Mouse (Mus musculus) embryonic facial prominence, embryonic 14.5 days (tissue): ENCODE measurements around the gene Fam207a. TPM values are rescaled to one million over a fixed set of nuclear protein-coding genes. Genes with fewer than 3 reads are reported as not detected.

ENCODE experiments used
- ATAC-seq: fragments of 200-750 bp; cut with Nextera tagmentation; 2 replicates; pipeline ENCODE4 v1.8.0; 2017; ENCODE audit warnings: low read depth, moderate number of reproducible peaks, moderate TSS enrichment
- DNase-seq: peaks from one replicate; pipeline ENCODE4 v3.0.0-alpha.2; 2015; ENCODE audit warnings: low spot score
- H3K27ac ChIP-seq: fragments of 300-500 bp; sonication (generic); replicated peaks from 2 replicates; pipeline ENCODE4 v1.5.1; 2014; ENCODE audit warnings: low read depth, mild to moderate bottlenecking, low read length, moderate library complexity
- H3K27me3 ChIP-seq: fragments of 300-500 bp; sonication (generic); replicated peaks from 2 replicates; pipeline ENCODE4 v1.6.1; 2014; ENCODE audit warnings: low read length; ENCODE audit not compliant: control insufficient read depth, insufficient read depth
- H3K36me3 ChIP-seq: fragments of 300-500 bp; sonication (generic); 2 replicates; pipeline ENCODE4 v1.6.1; 2014; ENCODE audit warnings: low read length, mixed read lengths; ENCODE audit not compliant: control insufficient read depth, insufficient read depth
- H3K4me1 ChIP-seq: fragments of 300-500 bp; sonication (generic); 2 replicates; pipeline ENCODE4 v1.6.1; 2014; ENCODE audit warnings: antibody characterized with exemption, low read length; ENCODE audit not compliant: control insufficient read depth, insufficient read depth
- H3K4me2 ChIP-seq: fragments of 300-500 bp; sonication (generic); 2 replicates; pipeline ENCODE4 v1.6.1; 2014; ENCODE audit warnings: low read depth, mild to moderate bottlenecking, low read length, moderate library complexity, mixed read lengths
- H3K4me3 ChIP-seq: fragments of 300-500 bp; sonication (generic); 2 replicates; pipeline ENCODE4 v1.5.1; 2014; ENCODE audit warnings: low read depth, mild to moderate bottlenecking, low read length
- H3K9ac ChIP-seq: fragments of 300-500 bp; sonication (generic); 2 replicates; pipeline ENCODE4 v1.6.1; 2014; ENCODE audit warnings: low read depth, mild to moderate bottlenecking, low read length, moderate library complexity, mixed read lengths
- H3K9me3 ChIP-seq: fragments of 300-500 bp; sonication (generic); 2 replicates; pipeline ENCODE4 v1.6.1; 2016; ENCODE audit warnings: low read length; ENCODE audit not compliant: control insufficient read depth
- WGBS: fragments of 180-500 bp; shearing (Covaris S2); extraction: QIAGEN DNeasy Blood & Tissue Kit; methylation state at CpG from one replicate; pipeline ENCODE4 v1.1.7; 2014; 5-methylcytosine and 5-hydroxymethylcytosine counted together
- polyA plus RNA-seq: library from polyadenylated mRNA; unstranded; fragments of >200 nt; fragmentation: Nextera tagmentation; extraction: Ambion mirVana; gene quantifications from 2 replicates; pipeline ENCODE4 v1.2.1, GENCODE M21; 2014

Fam207a gene
- polyA plus RNA-seq, 1 experiment from 2014 or later = 34.2 TPM

DNA sequence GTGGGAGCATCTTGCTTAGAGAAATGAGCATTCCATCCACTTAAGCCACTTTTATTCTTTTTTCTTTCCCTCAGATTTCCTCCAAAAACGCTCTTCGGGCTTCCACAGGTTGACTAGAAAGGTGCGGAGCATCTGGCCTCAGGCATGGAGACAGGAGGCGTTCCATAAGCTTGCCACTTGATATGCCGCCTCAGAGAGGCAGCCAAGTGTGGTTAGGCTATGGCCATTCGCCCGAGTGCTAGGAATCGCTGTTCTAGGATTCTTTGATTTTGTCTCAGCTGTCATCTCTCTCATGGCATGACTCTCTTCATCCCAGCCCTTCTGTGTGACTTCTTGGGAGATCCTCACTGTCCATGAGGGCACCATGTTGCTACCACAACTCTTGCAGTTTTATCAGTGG lies 54.4 kb downstream of the Fam207a start:
- Histone ChIP-seq H3K36me3 (no peaks in the 10 kb centered on the region), H3K4me2 (no peak overlapping the region), H3K9me3 (no peaks in the 10 kb centered on the region), H3K27ac (no peak overlapping the region), H3K9ac (no peak overlapping the region), H3K4me3 (no peak overlapping the region), H3K4me1 (peaks cover 3% of the 10 kb centered on the region; the same call in 1 of the 2 replicates), H3K27me3 (no peaks in the 10 kb centered on the region)
- 83% methylated on average over 8 of the region's 8 CpGs for WGBS
- DNase-seq = no peak
- ATAC-seq = no peak

GRCm38 (mm10) chr10:77457701-77458100 lies 57.9 kb downstream of the Fam207a start:
- Histone ChIP-seq H3K9me3 (peaks cover 7% of the 10 kb centered on the region; the same call in 1 of the 2 replicates), H3K9ac (no peak overlapping the region), H3K4me2 (no peak overlapping the region), H3K4me3 (no peak overlapping the region), H3K4me1 (no peaks in the 10 kb centered on the region), H3K27ac (no peak overlapping the region), H3K27me3 (no peaks in the 10 kb centered on the region), H3K36me3 (no peaks in the 10 kb centered on the region)
- DNase-seq = no peak
- WGBS = 86% methylated on average over 3 of the region's 3 CpGs
- no peak for ATAC-seq

DNA sequence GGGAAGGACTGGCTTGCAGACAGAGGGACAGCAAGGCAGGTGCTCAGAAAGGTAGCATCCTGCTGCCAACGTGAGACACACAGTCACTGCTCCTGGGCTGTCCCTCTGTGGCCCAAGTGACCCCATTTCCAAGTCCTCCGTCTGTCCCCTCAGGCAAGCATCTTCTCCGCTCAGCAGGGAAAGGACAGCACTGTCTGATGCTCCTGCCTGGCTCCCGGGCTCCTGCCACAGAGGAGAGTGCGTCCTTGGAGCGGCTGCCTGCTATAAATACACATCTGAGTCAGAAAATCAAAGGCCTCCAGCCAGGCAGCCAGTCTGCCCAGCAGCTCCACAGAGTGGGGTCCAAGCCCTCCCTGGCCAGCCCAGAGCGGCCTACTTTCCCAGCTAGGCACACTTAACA lies 59.1 kb downstream of the Fam207a start:
- H3K4me2 ChIP-seq = no peak overlapping the region
- no peak for DNase-seq
- H3K4me3 ChIP-seq = no peak overlapping the region
- no peak overlapping the region for H3K9ac ChIP-seq
- no peaks in the 10 kb centered on the region for H3K27me3 ChIP-seq
- H3K27ac ChIP-seq = no peak overlapping the region
- WGBS = 55% methylated on average over 7 of the region's 7 CpGs
- no peak for ATAC-seq
- peaks cover 8% of the 10 kb centered on the region; the same call in 1 of the 2 replicates for H3K9me3 ChIP-seq
- H3K36me3 ChIP-seq = no peaks in the 10 kb centered on the region
- H3K4me1 ChIP-seq = no peaks in the 10 kb centered on the region

GRCm38 (mm10) chr10:77455251-77456010 lies 60.2 kb downstream of the Fam207a start:
- no peak overlapping the region for H3K4me2 ChIP-seq

GRCm38 (mm10) chr10:77454795-77455194 lies 60.8 kb downstream of the Fam207a start:
- DNase-seq = no peak
- no peak for ATAC-seq

More at GRCm38 (mm10) chr10:77455251-77456010, 60.2 kb downstream of the Fam207a start:
- H3K27me3 ChIP-seq = no peaks in the 10 kb centered on the region
- 71% methylated on average over 14 of the region's 14 CpGs for WGBS
- H3K4me3 ChIP-seq = no peak overlapping the region
- no peak for ATAC-seq
- DNase-seq = no peak
- peaks cover 8% of the 10 kb centered on the region; the same call in 1 of the 2 replicates for H3K9me3 ChIP-seq
- H3K27ac ChIP-seq = no peak overlapping the region
- no peaks in the 10 kb centered on the region for H3K36me3 ChIP-seq
- no peaks in the 10 kb centered on the region for H3K4me1 ChIP-seq
- no peak overlapping the region for H3K9ac ChIP-seq

DNA sequence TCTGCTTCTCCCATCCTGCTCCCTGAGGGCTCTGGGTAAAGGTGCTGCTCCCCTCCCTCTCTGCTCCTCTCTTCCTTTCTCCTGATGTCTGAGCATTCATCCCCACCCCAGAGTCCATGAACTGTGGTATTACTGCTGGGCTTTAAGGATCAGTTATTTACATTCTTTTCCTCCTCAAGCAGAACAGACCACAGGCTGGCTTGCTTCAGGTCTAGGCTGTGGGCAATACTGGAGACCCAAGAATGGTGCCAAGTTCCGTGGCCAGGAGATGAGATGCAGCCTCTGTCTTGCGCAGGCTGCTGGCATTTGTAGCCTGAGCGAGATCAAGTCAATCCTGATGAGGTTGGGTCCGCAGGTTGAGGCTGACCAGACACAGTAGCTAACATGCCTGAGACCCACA lies 63.8 kb downstream of the Fam207a start:
- ATAC-seq (no peak), DNase-seq (no peak)
- WGBS = 88% methylated on average over 4 of the region's 4 CpGs
- no peaks in the 10 kb centered on the region for H3K36me3 ChIP-seq
- peaks cover 8% of the 10 kb centered on the region; the same call in 1 of the 2 replicates for H3K9me3 ChIP-seq
- H3K27me3 ChIP-seq = no peaks in the 10 kb centered on the region
- peaks cover 24% of the 10 kb centered on the region for H3K4me1 ChIP-seq
- no peak overlapping the region for H3K4me3 ChIP-seq
- no peak overlapping the region for H3K9ac ChIP-seq
- no peak overlapping the region for H3K27ac ChIP-seq
- no peak overlapping the region for H3K4me2 ChIP-seq

More at GRCm38 (mm10) chr10:77454795-77455194, 60.8 kb downstream of the Fam207a start:
- no peak overlapping the region for H3K4me2 ChIP-seq
- H3K4me1 ChIP-seq = peaks cover 4% of the 10 kb centered on the region
- no peaks in the 10 kb centered on the region for H3K27me3 ChIP-seq
- H3K9me3 ChIP-seq = peaks cover 8% of the 10 kb centered on the region; the same call in 1 of the 2 replicates
- no peak overlapping the region for H3K9ac ChIP-seq
- H3K36me3 ChIP-seq = no peaks in the 10 kb centered on the region
- H3K27ac ChIP-seq = no peak overlapping the region
- no peak overlapping the region for H3K4me3 ChIP-seq
- WGBS = 66% methylated on average over 6 of the region's 6 CpGs

DNA sequence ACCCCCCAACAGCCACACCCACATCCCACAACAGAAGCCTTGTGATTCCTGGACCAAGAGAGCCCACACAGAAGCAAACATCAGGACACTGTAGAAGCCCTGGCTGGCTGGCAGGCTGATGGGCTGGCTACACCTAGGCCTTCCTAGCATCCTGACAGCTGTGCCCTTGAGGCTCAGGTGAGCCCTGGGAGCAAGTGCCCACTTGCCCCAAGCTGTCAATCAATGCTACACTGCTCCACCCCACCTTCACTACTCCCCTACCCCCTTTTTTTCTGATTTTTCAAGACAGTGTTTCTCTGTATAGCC lies 65.5 kb downstream of the Fam207a start:
- H3K9me3 ChIP-seq = peaks cover 13% of the 10 kb centered on the region
- H3K27me3 ChIP-seq = no peaks in the 10 kb centered on the region
- no peaks in the 10 kb centered on the region for H3K36me3 ChIP-seq
- DNase-seq = no peak
- H3K4me2 ChIP-seq = peak overlapping the region; percentile 53; the same call in 1 of the 2 replicates
- no peak for ATAC-seq
- H3K27ac ChIP-seq = no peak overlapping the region; the same call in 1 of the 2 replicates
- no peak overlapping the region for H3K9ac ChIP-seq
- H3K4me1 ChIP-seq = peaks cover 24% of the 10 kb centered on the region
- H3K4me3 ChIP-seq = no peak overlapping the region

DNA sequence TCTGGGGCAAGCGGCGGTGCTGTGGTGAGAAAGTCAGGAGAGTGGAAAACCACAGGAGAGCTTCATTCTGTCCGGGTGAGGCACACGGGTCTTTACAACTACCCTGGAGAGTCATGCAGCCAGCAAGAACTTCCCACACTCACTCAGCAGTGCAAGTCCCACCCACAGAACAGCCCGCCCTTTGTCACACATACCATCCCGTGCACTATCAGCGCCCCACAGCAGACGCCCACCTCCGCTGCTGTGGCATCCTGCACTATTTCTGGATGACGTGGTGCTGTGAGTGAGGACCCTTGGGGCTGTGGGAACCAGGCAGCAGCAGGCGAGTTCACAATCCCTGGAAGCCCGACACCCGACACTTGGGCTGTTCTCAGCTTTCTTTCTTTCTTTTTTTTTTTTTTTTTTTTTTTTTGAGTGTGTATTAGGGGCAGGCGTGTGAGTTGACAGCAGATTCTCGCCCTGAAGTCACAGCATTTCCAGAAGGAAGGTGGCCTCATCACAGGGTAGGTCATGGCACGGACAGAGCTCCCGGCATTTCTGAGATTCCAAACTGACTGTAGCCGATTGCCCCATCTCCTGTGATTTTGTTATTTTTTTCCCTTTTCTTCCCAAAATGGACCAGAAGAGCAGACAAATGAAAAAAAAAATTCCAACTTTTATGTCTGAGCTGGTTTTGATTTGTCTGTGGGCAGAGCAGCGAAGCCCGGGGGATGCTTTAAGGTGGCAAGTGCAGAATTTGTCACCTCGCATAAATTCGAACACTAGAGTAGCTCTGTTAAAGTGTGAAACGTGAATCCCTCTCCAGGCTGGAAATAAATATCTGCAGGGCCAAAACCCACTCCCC lies 66.0 kb downstream of the Fam207a start:
- Histone ChIP-seq H3K36me3 (no peaks in the 10 kb centered on the region), H3K27ac (peak overlapping the region; percentile 4; the same call in 1 of the 2 replicates), H3K4me3 (peak overlapping the region; percentile 24), H3K4me1 (peaks cover 24% of the 10 kb centered on the region), H3K27me3 (no peaks in the 10 kb centered on the region), H3K9me3 (peaks cover 17% of the 10 kb centered on the region), H3K4me2 (peak overlapping the region; percentile 53), H3K9ac (peak overlapping the region; percentile 44)
- DNase-seq = peak; percentile 75
- WGBS = 11% methylated on average over 23 of the region's 23 CpGs
- ATAC-seq = peak; percentile 85
